ENCODE assay signal across 21 mouse cellular contexts in the genomic region with DNA sequence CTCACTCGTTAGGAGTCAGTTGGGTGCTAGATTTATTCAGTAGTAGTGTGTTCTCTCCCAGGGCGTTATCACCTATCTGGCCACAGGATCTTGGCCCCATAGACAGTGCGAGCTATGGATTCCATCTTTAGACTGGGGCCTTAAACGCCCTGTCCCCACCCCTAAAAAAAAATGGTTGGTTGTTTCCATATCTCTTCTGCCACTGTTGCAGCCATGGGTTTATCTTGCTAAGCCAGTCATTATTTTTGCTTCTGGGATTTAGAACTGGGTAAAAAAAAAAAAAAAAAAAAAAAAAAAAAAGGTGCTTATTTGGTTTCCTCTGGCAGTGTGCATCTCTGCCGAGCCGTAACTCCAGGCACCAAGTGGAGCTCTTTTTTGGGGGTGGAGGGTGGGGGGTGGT. TPM values are rescaled to one million over a fixed set of nuclear protein-coding genes. Genes with fewer than 3 reads are reported as not detected.
DNase-seq lines count a peak whose midpoint lies in the region; ATAC-seq and TF ChIP-seq lines count a peak whose summit lies in the region.
"Had no signal": no experiment of that assay in that cellular context is flagged by ENCODE, and none has a peak within 500 bp of the region (broad histone marks: within the 10 kb centered on the region; RNA-seq: fewer than 3 reads in every experiment).

No protein-coding gene starts in this region.

- peak; percentile 15; the same call in 1 of the 2 replicates for ATAC-seq in forebrain, embryonic 14.5 days
- ATAC-seq in forebrain, embryonic 11.5 days (replicated peaks; ENCODE audit: low FRiP score) = no peak
- peak; percentile 62 for ATAC-seq in megakaryocyte progenitor cell, adult 5-6 weeks (replicated peaks; ENCODE audit: poor library complexity)
- ATAC-seq: activated CD4-positive, CD25-positive, alpha-beta regulatory T cell, adult 4 months; Patski had no signal

- H3K79me2 ChIP-seq in MEL (ENCODE audit: control insufficient read depth, insufficient read depth, low read length, poor library complexity) = no peaks in the 10 kb centered on the region

- no peak for TF ChIP-seq CTCF in left cerebral cortex, adult 2 months (IDR thresholded peaks at IDR 0.05)
- TF ChIP-seq CTCF in MEL (IDR thresholded peaks at IDR 0.05 in 2 of 3, conservative IDR thresholded peaks at IDR 0.05 in 1 of 3; ENCODE audit: control insufficient read depth in 1 of 3, insufficient read depth in 1 of 3, low read depth in 2 of 3, low read length in 3 of 3, poor library complexity in 1 of 3, severe bottlenecking in 1 of 3) = no peak

- peak in 1 of 2 experiments; percentile 69; a peak in 3 of 4 replicates for TF ChIP-seq EP300 in MEL (IDR thresholded peaks at IDR 0.05; ENCODE audit: low read depth in 1 of 2, low read length in 2 of 2)

- H3K4me3 ChIP-seq in forebrain, embryonic 14.5 days (ENCODE audit: low read depth, low read length) = no peak overlapping the region
- no peak overlapping the region for H3K4me3 ChIP-seq in forebrain, embryonic 11.5 days (ENCODE audit: low read depth, low read length)
- 0 out of 2 replicates have a peak overlapping the region, but pooled peaks have one; percentile 7 for H3K4me3 ChIP-seq in left cerebral cortex, adult 2 months
- H3K4me3 ChIP-seq in MEL (ENCODE audit: control insufficient read depth in 1 of 2, insufficient read depth in 1 of 2, low read depth in 2 of 2, low read length in 2 of 2) = no peak overlapping the region
- H3K4me3 ChIP-seq: embryonic facial prominence, embryonic 12.5 days; forebrain, embryonic 12.5 days had no signal

- intact Hi-C loops in left cerebral cortex, adult 2 months (cut with DNase I) = loop anchor here (5.0 kb wide), 1 partner anchor 188 kb away; no protein-coding TSS in a partner anchor

- H3K4me1 ChIP-seq in forebrain, embryonic 14.5 days (ENCODE audit: control insufficient read depth, insufficient read depth, low read length) = no peaks in the 10 kb centered on the region
- no peaks in the 10 kb centered on the region for H3K4me1 ChIP-seq in forebrain, embryonic 11.5 days (replicated peaks; ENCODE audit: control insufficient read depth, insufficient read depth, low read length)
- H3K4me1 ChIP-seq in MEL (ENCODE audit: control insufficient read depth in 1 of 2, insufficient read depth in 2 of 2, low read length in 2 of 2) = peaks cover 0 to 4% of the 10 kb centered on the region in 2 experiments; a peak in 2 of 4 replicates
- H3K4me1 ChIP-seq: embryonic facial prominence, embryonic 12.5 days; forebrain, embryonic 12.5 days had no signal

- H3K36me3 ChIP-seq in forebrain, embryonic 14.5 days (ENCODE audit: control insufficient read depth, insufficient read depth, low read length) = no peaks in the 10 kb centered on the region
- no peaks in the 10 kb centered on the region for H3K36me3 ChIP-seq in forebrain, embryonic 11.5 days (ENCODE audit: control insufficient read depth, insufficient read depth, low read length)
- H3K36me3 ChIP-seq in MEL (ENCODE audit: control insufficient read depth in 1 of 2, insufficient read depth in 2 of 2, low read length in 2 of 2) = no peaks in the 10 kb centered on the region
- H3K36me3 ChIP-seq: embryonic facial prominence, embryonic 12.5 days; forebrain, embryonic 12.5 days had no signal

- H3K9me3 ChIP-seq in forebrain, embryonic 14.5 days (replicated peaks; ENCODE audit: control insufficient read depth, low read length) = no peaks in the 10 kb centered on the region
- no peaks in the 10 kb centered on the region for H3K9me3 ChIP-seq in forebrain, embryonic 11.5 days (ENCODE audit: control insufficient read depth, low read length)
- H3K9me3 ChIP-seq in MEL (replicated peaks; ENCODE audit: insufficient read depth, low read length) = no peaks in the 10 kb centered on the region
- H3K9me3 ChIP-seq: embryonic facial prominence, embryonic 12.5 days; forebrain, embryonic 12.5 days had no signal

- 85% methylated on average over 6 of the region's 6 CpGs for WGBS in forebrain, embryonic 14.5 days
- 87% methylated on average over 6 of the region's 6 CpGs for WGBS in forebrain, embryonic 11.5 days

- no peak overlapping the region for H3K4me2 ChIP-seq in forebrain, embryonic 14.5 days (ENCODE audit: low read length)
- no peak overlapping the region for H3K4me2 ChIP-seq in forebrain, embryonic 11.5 days (ENCODE audit: low read depth, low read length, severe bottlenecking)
- H3K4me2 ChIP-seq: embryonic facial prominence, embryonic 12.5 days; forebrain, embryonic 12.5 days had no signal

- TF ChIP-seq POLR2A in MEL (IDR thresholded peaks at IDR 0.05; ENCODE audit: control insufficient read depth in 1 of 2, insufficient read depth in 1 of 2, low read depth in 1 of 2, low read length in 2 of 2, poor library complexity in 1 of 2) = no peak

- no peaks in the 10 kb centered on the region for H3K27me3 ChIP-seq in forebrain, embryonic 14.5 days (replicated peaks; ENCODE audit: control insufficient read depth, insufficient read depth, low read length)
- H3K27me3 ChIP-seq in forebrain, embryonic 11.5 days (ENCODE audit: control insufficient read depth, insufficient read depth, low read length) = no peaks in the 10 kb centered on the region
- peaks cover 0 to 3% of the 10 kb centered on the region in 2 experiments; a peak in 2 of 4 replicates for H3K27me3 ChIP-seq in MEL (ENCODE audit: control insufficient read depth in 1 of 2, insufficient read depth in 2 of 2, low read length in 2 of 2)
- H3K27me3 ChIP-seq: embryonic facial prominence, embryonic 12.5 days; forebrain, embryonic 12.5 days; Patski had no signal

- no peak for DNase-seq in forebrain, embryonic 14.5 days (ENCODE audit: low spot score)
- no peak for DNase-seq in forebrain, embryonic 11.5 days (ENCODE audit: low spot score)
- DNase-seq in left cerebral cortex, adult 2 months (ENCODE audit: extremely low spot score in 1 of 2, low spot score in 2 of 2) = no peak
- DNase-seq in left cerebral cortex, adult 9 months (ENCODE audit: low spot score in 2 of 2) = no peak
- peak; percentile 57 for DNase-seq in MEL (ENCODE audit: low read depth, low spot score)
- no peak for DNase-seq in kidney, postnatal 10 days
- DNase-seq in adrenal gland, adult (ENCODE audit: inconsistent age in 2 of 2, low spot score in 1 of 2) = no peak
- DNase-seq: adrenal gland, adult 2 months; adrenal gland, postnatal 10 days; adrenal gland, postnatal 25 days; cerebellum, adult 11 months; cerebellum, adult 8-10 months; cerebellum, adult 9-11 months; cerebellum, postnatal 14 days; cerebellum, postnatal 36 days; embryo, embryonic 11 days had no signal

- H3K9ac ChIP-seq in forebrain, embryonic 14.5 days (ENCODE audit: low read length) = no peak overlapping the region
- no peak overlapping the region for H3K9ac ChIP-seq in forebrain, embryonic 11.5 days (ENCODE audit: low read length)
- H3K9ac ChIP-seq in MEL (ENCODE audit: control insufficient read depth, low read depth, low read length, poor library complexity, severe bottlenecking) = no peak overlapping the region
- H3K9ac ChIP-seq: embryonic facial prominence, embryonic 12.5 days; forebrain, embryonic 12.5 days had no signal

- no peak for TF ChIP-seq RAD21 in MEL (IDR thresholded peaks at IDR 0.05; ENCODE audit: low read depth, low read length)

- H3K27ac ChIP-seq in forebrain, embryonic 14.5 days (ENCODE audit: low read depth, low read length) = no peak overlapping the region
- no peak overlapping the region for H3K27ac ChIP-seq in forebrain, embryonic 11.5 days (ENCODE audit: low read depth, low read length)
- H3K27ac ChIP-seq in left cerebral cortex, adult 2 months = peak overlapping the region; percentile 62
- no peak overlapping the region for H3K27ac ChIP-seq in MEL (ENCODE audit: control insufficient read depth, low read depth, low read length)
- H3K27ac ChIP-seq: embryonic facial prominence, embryonic 12.5 days; forebrain, embryonic 12.5 days had no signal

RNA-seq across cellular contexts. Expression of gene Cnp, which starts 10.0 kb away (rescaled TPM):
- 22.0 and 25.6 TPM in 2 replicates for polyA plus RNA-seq in forebrain, embryonic 14.5 days (2014; fragmentation: Nextera tagmentation; extraction: Ambion mirVana)
- polyA plus RNA-seq in forebrain, embryonic 11.5 days (2014; fragmentation: Nextera tagmentation; extraction: Ambion mirVana) = 18.3 and 20.3 TPM in 2 replicates
- total RNA-seq in left cerebral cortex, adult 2 months (2021) = 100 to 1,000 TPM; 117 to 121 TPM
- 19.0 and 20.1 TPM in 2 replicates for total RNA-seq in MEL (2012; rRNA removed)
- 10 to 100 TPM in 1 of 2 experiments, not detected in 1; 20.8 TPM for polyA plus RNA-seq in MEL (2012; ENCODE audit: insufficient read depth in 1 of 2, insufficient read length in 2 of 2, low read depth in 1 of 2, low replicate concordance in 2 of 2, missing spikeins in 1 of 2)
- total RNA-seq in megakaryocyte progenitor cell, adult 5-6 weeks (2015) = 6.9 and 8.2 TPM in 2 replicates
- total RNA-seq in megakaryocyte progenitor cell, adult 5-6 weeks (2017) = 16.2 and 21.7 TPM in 2 replicates

RNA-seq across cellular contexts. Expression of gene Ttc25, which starts 19.3 kb away (rescaled TPM):
- 1.7 and 2.5 TPM in 2 replicates for polyA plus RNA-seq in forebrain, embryonic 14.5 days (2014; fragmentation: Nextera tagmentation; extraction: Ambion mirVana)
- 1.3 and 1.9 TPM in 2 replicates for polyA plus RNA-seq in forebrain, embryonic 11.5 days (2014; fragmentation: Nextera tagmentation; extraction: Ambion mirVana)
- 1 to 10 TPM; 1.0 to 1.4 TPM for total RNA-seq in left cerebral cortex, adult 2 months (2021)
- total RNA-seq in MEL (2012; rRNA removed) = 0.23 and 0.46 TPM in 2 replicates
- polyA plus RNA-seq in MEL (2012; ENCODE audit: insufficient read depth in 1 of 2, insufficient read length in 2 of 2, low read depth in 1 of 2, low replicate concordance in 2 of 2, missing spikeins in 1 of 2) = under 1 TPM in 1 of 2 experiments, not detected in 1; 0.92 TPM
- 0.05 TPM in 1 of 2 replicates, not detected in the other for total RNA-seq in megakaryocyte progenitor cell, adult 5-6 weeks (2015)
- total RNA-seq in megakaryocyte progenitor cell, adult 5-6 weeks (2017) = 0.04 and 0.30 TPM in 2 replicates

RNA-seq across cellular contexts. Expression of gene Acly, which starts 36.9 kb away (rescaled TPM):
- polyA plus RNA-seq in forebrain, embryonic 14.5 days (2014; fragmentation: Nextera tagmentation; extraction: Ambion mirVana) = 198 and 208 TPM in 2 replicates
- polyA plus RNA-seq in forebrain, embryonic 11.5 days (2014; fragmentation: Nextera tagmentation; extraction: Ambion mirVana) = 294 TPM in 2 replicates
- 100 to 1,000 TPM; 119 to 131 TPM for total RNA-seq in left cerebral cortex, adult 2 months (2021)
- total RNA-seq in MEL (2012; rRNA removed) = 220 and 234 TPM in 2 replicates
- 100 to 1,000 TPM in 1 of 2 experiments, not detected in 1; 167 TPM for polyA plus RNA-seq in MEL (2012; ENCODE audit: insufficient read depth in 1 of 2, insufficient read length in 2 of 2, low read depth in 1 of 2, low replicate concordance in 2 of 2, missing spikeins in 1 of 2)
- total RNA-seq in megakaryocyte progenitor cell, adult 5-6 weeks (2015) = 80.4 and 81.7 TPM in 2 replicates
- 89.1 and 101 TPM in 2 replicates for total RNA-seq in megakaryocyte progenitor cell, adult 5-6 weeks (2017)

RNA-seq across cellular contexts. Expression of gene Nkiras2, which starts 54.3 kb away (rescaled TPM):
- 111 and 122 TPM in 2 replicates for polyA plus RNA-seq in forebrain, embryonic 14.5 days (2014; fragmentation: Nextera tagmentation; extraction: Ambion mirVana)
- 94.5 and 107 TPM in 2 replicates for polyA plus RNA-seq in forebrain, embryonic 11.5 days (2014; fragmentation: Nextera tagmentation; extraction: Ambion mirVana)
- total RNA-seq in left cerebral cortex, adult 2 months (2021) = 10 to 100 TPM; 13.2 to 13.6 TPM
- 37.1 and 40.5 TPM in 2 replicates for total RNA-seq in MEL (2012; rRNA removed)
- polyA plus RNA-seq in MEL (2012; ENCODE audit: insufficient read depth in 1 of 2, insufficient read length in 2 of 2, low read depth in 1 of 2, low replicate concordance in 2 of 2, missing spikeins in 1 of 2) = 10 to 100 TPM in 1 of 2 experiments, not detected in 1; 49.9 TPM
- total RNA-seq in megakaryocyte progenitor cell, adult 5-6 weeks (2015) = 17.0 and 22.2 TPM in 2 replicates
- total RNA-seq in megakaryocyte progenitor cell, adult 5-6 weeks (2017) = 9.9 and 16.6 TPM in 2 replicates

RNA-seq across cellular contexts. Expression of gene Dnajc7, which starts 55.3 kb away (rescaled TPM):
- 77.3 and 82.5 TPM in 2 replicates for polyA plus RNA-seq in forebrain, embryonic 14.5 days (2014; fragmentation: Nextera tagmentation; extraction: Ambion mirVana)
- 95.9 and 105 TPM in 2 replicates for polyA plus RNA-seq in forebrain, embryonic 11.5 days (2014; fragmentation: Nextera tagmentation; extraction: Ambion mirVana)
- total RNA-seq in left cerebral cortex, adult 2 months (2021) = 100 to 1,000 TPM; 248 to 263 TPM
- 230 and 233 TPM in 2 replicates for total RNA-seq in MEL (2012; rRNA removed)
- polyA plus RNA-seq in MEL (2012; ENCODE audit: insufficient read depth in 1 of 2, insufficient read length in 2 of 2, low read depth in 1 of 2, low replicate concordance in 2 of 2, missing spikeins in 1 of 2) = 100 to 1,000 TPM; 346 to 452 TPM
- total RNA-seq in megakaryocyte progenitor cell, adult 5-6 weeks (2015) = 81.2 and 93.3 TPM in 2 replicates
- total RNA-seq in megakaryocyte progenitor cell, adult 5-6 weeks (2017) = 102 and 136 TPM in 2 replicates
